Mouse (Mus musculus): ENCODE measurements at regions not wholly inside any gene's neighbourhood (a gene's known extent, or its start where the extent isn't known, plus 50 kb on each side); places are given as distances from the start of the nearest gene placed in this dataset.

- no peaks in the 10 kb centered on the region for H3K4me1 ChIP-seq (ENCODE audit: insufficient read depth, low read depth, low read length)
- TF ChIP-seq GATA2 (IDR thresholded peaks at IDR 0.05; ENCODE audit: borderline replicate concordance, low read depth, low read length) (no peak), POLR2AphosphoS5 (IDR thresholded peaks at IDR 0.05; ENCODE audit: insufficient replicate concordance, low read depth, low read length) (no peak), GATA1 (IDR thresholded peaks at IDR 0.05; ENCODE audit: borderline replicate concordance, low read length) (no peak)
- peaks cover 3% of the 10 kb centered on the region; the same call in 1 of the 2 replicates for H3K9me3 ChIP-seq (replicated peaks)
- ATAC-seq (ENCODE audit: extremely low read depth, insufficient number of reproducible peaks, low FRiP score, poor library complexity, severe bottlenecking) (no peak), DNase-seq (ENCODE audit: low spot score) (no peak)
- H3K36me3 ChIP-seq (replicated peaks), result no peaks in the 10 kb centered on the region
- H3K27me3 ChIP-seq (ENCODE audit: insufficient read depth, low read length), result no peaks in the 10 kb centered on the region
- H3K4me3 ChIP-seq (ENCODE audit: low read depth, low read length), result no peak overlapping the region
Measured at GRCm38 (mm10) chr12:39472984-39473383, 564.8 kb downstream of the Arl4a start.

All from G1E (cell line).